Mouse (Mus musculus) myocyte (in vitro differentiated cells): ENCODE data around the gene Mms19. TPM values are rescaled to one million over a fixed set of nuclear protein-coding genes. Genes with fewer than 3 reads are reported as not detected.

Experiments
- H3K27me3 ChIP-seq: one replicate; pipeline ENCODE4 v1.6.1; 2011; ENCODE audit not compliant: control insufficient read depth, insufficient read depth, insufficient read length
- H3K36me3 ChIP-seq: one replicate; pipeline ENCODE4 v1.6.1; 2011; ENCODE audit not compliant: control insufficient read depth, insufficient read depth
- H3K4me2 ChIP-seq: one replicate; pipeline ENCODE4 v1.6.1; 2011; ENCODE audit warnings: low read depth, control low read depth
- H3K4me3 ChIP-seq: one replicate; pipeline ENCODE4 v1.5.1; 2011; ENCODE audit warnings: mild to moderate bottlenecking, control low read depth, moderate library complexity
- H3K79me2 ChIP-seq: one replicate; pipeline ENCODE4 v1.6.1; 2011; ENCODE audit not compliant: control insufficient read depth, insufficient read depth
- H3ac ChIP-seq: one replicate; pipeline ENCODE4 v1.6.1; 2011; ENCODE audit not compliant: control insufficient read depth, insufficient read length
- CEBPB ChIP-seq: IDR thresholded peaks from 2 replicates; pipeline ENCODE4 v1.6.1; 2011; ENCODE audit warnings: mild to moderate bottlenecking, moderate library complexity; ENCODE audit not compliant: poor library complexity, insufficient read depth, severe bottlenecking
- E2F4 ChIP-seq: IDR thresholded peaks from one replicate; pipeline ENCODE4 v1.6.1; 2011; ENCODE audit warnings: mild to moderate bottlenecking, control low read depth, moderate library complexity; ENCODE audit not compliant: insufficient read depth
- MAX ChIP-seq: IDR thresholded peaks from one replicate; pipeline ENCODE4 v1.6.1; 2011; ENCODE audit warnings: low read depth, mild to moderate bottlenecking, control low read depth
- MYOD1 ChIP-seq, 3 experiments: IDR thresholded peaks; one replicate each; pipeline ENCODE4 v1.6.1; 2011; ENCODE audit warnings: control low read depth in 2 of 3, low read depth in 2 of 3, mild to moderate bottlenecking in 2 of 3, moderate library complexity in 1 of 3; ENCODE audit not compliant: insufficient read length in 2 of 3, control insufficient read depth in 1 of 3
- MYOG ChIP-seq, 3 experiments: IDR thresholded peaks; one replicate each; pipeline ENCODE4 v1.6.1; 2011; ENCODE audit warnings: control low read depth in 2 of 3, low read depth in 2 of 3, mild to moderate bottlenecking in 2 of 3; ENCODE audit not compliant: insufficient read length in 2 of 3, control insufficient read depth in 1 of 3, insufficient read depth in 1 of 3
- POLR2A ChIP-seq: IDR thresholded peaks from one replicate; pipeline ENCODE4 v1.6.1; 2011; ENCODE audit warnings: low read depth, mild to moderate bottlenecking, control low read depth, moderate library complexity; ENCODE audit not compliant: insufficient read length
- POLR2AphosphoS2 ChIP-seq: IDR thresholded peaks from one replicate; pipeline ENCODE4 v1.6.1; 2011; ENCODE audit warnings: low read depth, control low read depth; ENCODE audit not compliant: insufficient read length
- REST ChIP-seq: IDR thresholded peaks from one replicate; pipeline ENCODE4 v1.6.1; 2011; ENCODE audit warnings: mild to moderate bottlenecking, control low read depth, moderate library complexity; ENCODE audit not compliant: insufficient read depth, insufficient read length
- SRF ChIP-seq: IDR thresholded peaks from one replicate; pipeline ENCODE4 v1.6.1; 2011; ENCODE audit warnings: low read depth; ENCODE audit not compliant: control insufficient read depth, insufficient read length
- TCF12 ChIP-seq: IDR thresholded peaks from one replicate; pipeline ENCODE4 v1.6.1; 2011; ENCODE audit warnings: mild to moderate bottlenecking, control low read depth; ENCODE audit not compliant: poor library complexity, insufficient read depth, severe bottlenecking
- TCF3 ChIP-seq: IDR thresholded peaks from one replicate; pipeline ENCODE4 v1.6.1; 2011; ENCODE audit warnings: low read depth, control low read depth; ENCODE audit not compliant: insufficient read length
- USF1 ChIP-seq: IDR thresholded peaks from one replicate; pipeline ENCODE4 v1.6.1; 2011; ENCODE audit warnings: low read depth, mild to moderate bottlenecking, control low read depth, moderate library complexity
- polyA plus RNA-seq: library from polyadenylated mRNA; unstranded; fragments of >200 nt; fragmentation: generic; extraction: Trizol; gene quantifications from one replicate; pipeline ENCODE4 v1.2.1, GENCODE M21; 2012; ENCODE audit warnings: missing spikeins

The Mms19 gene
- polyA plus RNA-seq, 1 experiment, result 34.2 TPM

GRCm38 (mm10) chr19:42017399-42018247 is 36.7 kb upstream of the Mms19 start:
- H3K36me3 ChIP-seq, result no peaks in the 10 kb centered on the region
- H3K79me2 ChIP-seq, result peaks cover 70% of the 10 kb centered on the region
- H3K4me2 ChIP-seq, result peak overlapping the region; percentile 98
- peak overlapping the region; percentile 26 for H3K4me3 ChIP-seq
- TF ChIP-seq TCF12 (peak; percentile 75), MYOD1 (IDR thresholded peaks at IDR 0.05; ENCODE audit: control insufficient read depth in 1 of 3, insufficient read length in 2 of 3, low read depth in 2 of 3) (peak; percentile 46 to 97 (median 90)), MAX (no peak), USF1 (no peak), POLR2A (peak; percentile 44), REST (no peak), MYOG (IDR thresholded peaks at IDR 0.05; ENCODE audit: control insufficient read depth in 1 of 3, insufficient read depth in 1 of 3, insufficient read length in 2 of 3, low read depth in 2 of 3) (peak; percentile 54 to 95 (median 84)), SRF (peak; percentile 89), CEBPB (peak; percentile 8; the same call in 1 of the 2 replicates), POLR2AphosphoS2 (peak; percentile 66), TCF3 (peak; percentile 68)
- H3K27me3 ChIP-seq, result no peaks in the 10 kb centered on the region
- peak overlapping the region; percentile 6 for H3ac ChIP-seq

GRCm38 (mm10) chr19:42016840-42017239 is 35.9 kb upstream of the Mms19 start:
- Histone ChIP-seq H3K36me3 (no peaks in the 10 kb centered on the region), H3ac (peak overlapping the region; percentile 6), H3K4me3 (peak overlapping the region; percentile 26), H3K4me2 (peak overlapping the region; percentile 98), H3K27me3 (no peaks in the 10 kb centered on the region), H3K79me2 (peaks cover 63% of the 10 kb centered on the region)
- TF ChIP-seq TCF12, result peak; percentile 90
- peak; percentile 56 to 94 (median 89) for TF ChIP-seq MYOD1 (IDR thresholded peaks at IDR 0.05; ENCODE audit: control insufficient read depth in 1 of 3, insufficient read length in 2 of 3, low read depth in 2 of 3)
- TF ChIP-seq CEBPB, result 0 out of 2 replicates have a peak, but pooled peaks have one; percentile 8
- peak; percentile 29 for TF ChIP-seq SRF
- TF ChIP-seq POLR2A, result peak; percentile 52
- no peak for TF ChIP-seq USF1
- TF ChIP-seq REST, result no peak
- peak; percentile 79 to 94 (median 91) for TF ChIP-seq MYOG (IDR thresholded peaks at IDR 0.05; ENCODE audit: control insufficient read depth in 1 of 3, insufficient read depth in 1 of 3, insufficient read length in 2 of 3, low read depth in 2 of 3)
- TF ChIP-seq POLR2AphosphoS2, result peak; percentile 36
- no peak for TF ChIP-seq MAX
- TF ChIP-seq E2F4, result no peak
- TF ChIP-seq TCF3, result peak; percentile 69

GRCm38 (mm10) chr19:42016251-42016650 is 35.3 kb upstream of the Mms19 start:
- TF ChIP-seq CEBPB, result no peak
- TF ChIP-seq POLR2A, result no peak
- no peak for TF ChIP-seq MAX
- TF ChIP-seq REST, result no peak
- no peak for TF ChIP-seq POLR2AphosphoS2
- no peak for TF ChIP-seq SRF
- TF ChIP-seq MYOG (IDR thresholded peaks at IDR 0.05; ENCODE audit: control insufficient read depth in 1 of 3, insufficient read depth in 1 of 3, insufficient read length in 2 of 3, low read depth in 2 of 3), result no peak
- no peak for TF ChIP-seq USF1
- no peak overlapping the region for H3ac ChIP-seq
- H3K27me3 ChIP-seq, result no peaks in the 10 kb centered on the region
- peak overlapping the region; percentile 26 for H3K4me3 ChIP-seq
- no peaks in the 10 kb centered on the region for H3K36me3 ChIP-seq
- peaks cover 63% of the 10 kb centered on the region for H3K79me2 ChIP-seq
- peak overlapping the region; percentile 98 for H3K4me2 ChIP-seq

- Histone ChIP-seq H3K4me2 (peak overlapping the region; percentile 98), H3K4me3 (no peak overlapping the region), H3K36me3 (no peaks in the 10 kb centered on the region), H3K27me3 (no peaks in the 10 kb centered on the region), H3ac (no peak overlapping the region), H3K79me2 (peaks cover 58% of the 10 kb centered on the region)
- no peak for TF ChIP-seq USF1
- no peak for TF ChIP-seq MAX
- no peak for TF ChIP-seq CEBPB
- no peak for TF ChIP-seq REST
- TF ChIP-seq MYOG (IDR thresholded peaks at IDR 0.05; ENCODE audit: control insufficient read depth in 1 of 3, insufficient read depth in 1 of 3, insufficient read length in 2 of 3, low read depth in 2 of 3), result no peak
- TF ChIP-seq TCF3, result no peak
- no peak for TF ChIP-seq SRF
- no peak for TF ChIP-seq MYOD1 (IDR thresholded peaks at IDR 0.05; ENCODE audit: control insufficient read depth in 1 of 3, insufficient read length in 2 of 3, low read depth in 2 of 3)
- TF ChIP-seq POLR2AphosphoS2, result no peak
- TF ChIP-seq POLR2A, result no peak
- no peak for TF ChIP-seq E2F4
- TF ChIP-seq TCF12, result no peak
Measured at GRCm38 (mm10) chr19:42015001-42015400, 34.0 kb upstream of the Mms19 start.
